Mouse (Mus musculus) limb, embryonic 14.5 days (tissue): ENCODE results near the gene Scnn1b. TPM values are rescaled to one million over a fixed set of nuclear protein-coding genes. Genes with fewer than 3 reads are reported as not detected.

Experiments used
- ATAC-seq: fragments of 200-750 bp; cut with Nextera tagmentation; 2 replicates; pipeline ENCODE4 v1.8.0; 2017; ENCODE audit warnings: low read depth, moderate number of reproducible peaks, moderate TSS enrichment; ENCODE audit not compliant: low FRiP score
- DNase-seq: peaks from one replicate; pipeline ENCODE4 v3.0.0-alpha.2; 2015; ENCODE audit warnings: low spot score
- H3K27ac ChIP-seq: fragments of 300-500 bp; sonication (generic); replicated peaks from 2 replicates; pipeline ENCODE4 v1.5.1; 2014; ENCODE audit warnings: low read depth, mild to moderate bottlenecking, low read length, moderate library complexity, mixed read lengths
- H3K27me3 ChIP-seq: fragments of 300-500 bp; sonication (generic); 2 replicates; pipeline ENCODE4 v1.6.1; 2014; ENCODE audit warnings: low read length, mixed read lengths; ENCODE audit not compliant: control insufficient read depth, insufficient read depth
- H3K36me3 ChIP-seq: fragments of 300-500 bp; sonication (generic); 2 replicates; pipeline ENCODE4 v1.6.1; 2014; ENCODE audit warnings: mild to moderate bottlenecking, low read length, moderate library complexity, mixed read lengths; ENCODE audit not compliant: control insufficient read depth, insufficient read depth
- H3K4me1 ChIP-seq: fragments of 300-500 bp; sonication (generic); 2 replicates; pipeline ENCODE4 v1.6.1; 2014; ENCODE audit warnings: antibody characterized with exemption, low read length, mixed read lengths; ENCODE audit not compliant: control insufficient read depth, insufficient read depth
- H3K4me2 ChIP-seq: fragments of 300-500 bp; sonication (generic); replicated peaks from 2 replicates; pipeline ENCODE4 v1.6.1; 2014; ENCODE audit warnings: low read depth, mild to moderate bottlenecking, low read length, moderate library complexity; ENCODE audit not compliant: severe bottlenecking
- H3K4me3 ChIP-seq: fragments of 300-500 bp; sonication (generic); replicated peaks from 2 replicates; pipeline ENCODE4 v1.5.1; 2014; ENCODE audit warnings: low read length
- H3K9ac ChIP-seq: fragments of 300-500 bp; sonication (generic); 2 replicates; pipeline ENCODE4 v1.6.1; 2014; ENCODE audit warnings: mild to moderate bottlenecking, low read depth, low read length, moderate library complexity; ENCODE audit not compliant: severe bottlenecking
- H3K9me3 ChIP-seq: fragments of 300-500 bp; sonication (generic); 2 replicates; pipeline ENCODE4 v1.6.1; 2016; ENCODE audit warnings: low read length; ENCODE audit not compliant: control insufficient read depth
- POLR2A ChIP-seq: fragments of 200-500 bp; IDR thresholded peaks from 2 replicates; pipeline ENCODE4 v1.8.0; 2012; ENCODE audit warnings: inconsistent platforms, mild to moderate bottlenecking, moderate library complexity, borderline replicate concordance; ENCODE audit not compliant: insufficient read depth, insufficient read length; ENCODE audit errors: extremely low read depth
- WGBS: fragments of 180-500 bp; shearing (Covaris S2); extraction: QIAGEN DNeasy Blood & Tissue Kit; methylation state at CpG from one replicate; pipeline ENCODE4 v1.1.7; 2014; 5-methylcytosine and 5-hydroxymethylcytosine counted together
- polyA plus RNA-seq, 2 experiments: library from polyadenylated mRNA; depleted of rRNA in 1 of 2; stranded (reverse) in 1 of 2; unstranded in 1 of 2; fragments of >200 nt; fragmentation: Nextera tagmentation in 1 of 2; extraction: Ambion mirVana in 1 of 2; gene quantifications; 2 replicates each; pipeline versions ENCODE4 v1.2.1 to v1.2.3; 2012 to 2014

Scnn1b gene
- polyA plus RNA-seq, 2 experiments, result 0.57 to 0.63 TPM

- DNase-seq (no peak), ATAC-seq (no peak)
- H3K36me3 ChIP-seq, result no peaks in the 10 kb centered on the region
- H3K4me3 ChIP-seq, result no peak overlapping the region
- 0 out of 2 replicates have a peak, but pooled peaks cover 3% of the 10 kb centered on the region for H3K4me1 ChIP-seq
- no peak for TF ChIP-seq POLR2A
- no peaks in the 10 kb centered on the region for H3K9me3 ChIP-seq
- no peak overlapping the region for H3K9ac ChIP-seq
- H3K4me2 ChIP-seq, result no peak overlapping the region
- no peak overlapping the region for H3K27ac ChIP-seq
- no peaks in the 10 kb centered on the region for H3K27me3 ChIP-seq
- 80% methylated on average over 4 of the region's 4 CpGs for WGBS
These were observed 42.0 kb downstream of the Scnn1b start for GRCm38 (mm10) chr7:121906879-121907278.

GRCm38 (mm10) chr7:121912250-121912649 is 47.4 kb downstream of the Scnn1b start:
- Histone ChIP-seq H3K4me2 (no peak overlapping the region), H3K27me3 (no peaks in the 10 kb centered on the region), H3K27ac (no peak overlapping the region), H3K4me3 (no peak overlapping the region), H3K9ac (no peak overlapping the region), H3K9me3 (no peaks in the 10 kb centered on the region), H3K4me1 (no peaks in the 10 kb centered on the region), H3K36me3 (no peaks in the 10 kb centered on the region)
- no peak for ATAC-seq
- TF ChIP-seq POLR2A, result no peak
- no peak for DNase-seq
- WGBS, result 75% methylated on average over 8 of the region's 8 CpGs

- Histone ChIP-seq H3K4me1 (no peaks in the 10 kb centered on the region), H3K9ac (no peak overlapping the region), H3K27ac (no peak overlapping the region), H3K27me3 (no peaks in the 10 kb centered on the region), H3K4me3 (no peak overlapping the region), H3K36me3 (no peaks in the 10 kb centered on the region), H3K4me2 (no peak overlapping the region), H3K9me3 (no peaks in the 10 kb centered on the region)
- 60% methylated on average over 6 of the region's 6 CpGs for WGBS
- ATAC-seq (no peak), DNase-seq (no peak)
- no peak for TF ChIP-seq POLR2A
These were observed 49.1 kb downstream of the Scnn1b start for GRCm38 (mm10) chr7:121913944-121914343.

- no peak for TF ChIP-seq POLR2A
- Histone ChIP-seq H3K4me2 (no peak overlapping the region), H3K27me3 (no peaks in the 10 kb centered on the region), H3K4me3 (no peak overlapping the region), H3K4me1 (no peaks in the 10 kb centered on the region), H3K36me3 (peaks cover 40% of the 10 kb centered on the region), H3K9ac (no peak overlapping the region), H3K27ac (no peak overlapping the region), H3K9me3 (no peaks in the 10 kb centered on the region)
- no peak for ATAC-seq
- DNase-seq, result no peak
- WGBS, result 96% methylated on average over 7 of the region's 7 CpGs
These were observed 59.5 kb downstream of the Scnn1b start for GRCm38 (mm10) chr7:121924361-121924760.

GRCm38 (mm10) chr7:121927882-121928281 is 63.0 kb downstream of the Scnn1b start:
- no peak overlapping the region for H3K4me2 ChIP-seq
- DNase-seq (no peak), ATAC-seq (no peak)
- no peak overlapping the region for H3K27ac ChIP-seq
- no peaks in the 10 kb centered on the region for H3K9me3 ChIP-seq
- peaks cover 57% of the 10 kb centered on the region for H3K36me3 ChIP-seq
- H3K4me1 ChIP-seq, result no peaks in the 10 kb centered on the region
- 91% methylated on average over 2 of the region's 2 CpGs for WGBS
- no peak overlapping the region for H3K9ac ChIP-seq
- H3K4me3 ChIP-seq, result no peak overlapping the region
- H3K27me3 ChIP-seq, result no peaks in the 10 kb centered on the region
- TF ChIP-seq POLR2A, result no peak

DNA sequence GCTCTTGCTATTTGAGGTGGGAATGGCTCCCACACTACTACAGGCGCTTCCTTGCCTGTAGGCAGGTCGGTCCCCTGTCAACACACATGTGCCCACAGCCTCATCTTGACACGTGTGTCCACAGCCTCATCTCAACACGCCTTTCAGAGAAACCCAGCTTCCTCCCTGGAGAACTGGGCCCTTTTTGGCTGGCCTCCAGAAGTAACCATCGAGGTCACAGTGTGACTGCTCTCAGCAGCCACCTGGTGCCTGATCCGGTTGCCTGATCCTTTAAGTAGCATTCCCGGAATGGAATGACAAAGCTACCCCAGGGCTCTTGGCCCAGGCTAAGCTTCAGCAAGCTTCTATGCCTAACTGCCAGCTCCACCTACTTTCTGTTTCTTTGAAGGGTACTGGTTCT is 66.4 kb downstream of the Scnn1b start:
- no peak for DNase-seq
- Histone ChIP-seq H3K4me2 (no peak overlapping the region), H3K27me3 (no peaks in the 10 kb centered on the region), H3K4me1 (no peaks in the 10 kb centered on the region), H3K9ac (no peak overlapping the region), H3K4me3 (no peak overlapping the region), H3K9me3 (no peaks in the 10 kb centered on the region), H3K36me3 (peaks cover 50% of the 10 kb centered on the region), H3K27ac (no peak overlapping the region)
- 45% methylated on average over 7 of the region's 7 CpGs for WGBS
- no peak for TF ChIP-seq POLR2A
- ATAC-seq, result no peak
